Mouse (Mus musculus): ENCODE data around the gene Sfxn1. TPM values are rescaled to one million over a fixed set of nuclear protein-coding genes. Genes with fewer than 3 reads are reported as not detected.

Gene Sfxn1
- total RNA-seq, 2 experiments from 2014 or later: 46.0 to 47.8 TPM

DNA sequence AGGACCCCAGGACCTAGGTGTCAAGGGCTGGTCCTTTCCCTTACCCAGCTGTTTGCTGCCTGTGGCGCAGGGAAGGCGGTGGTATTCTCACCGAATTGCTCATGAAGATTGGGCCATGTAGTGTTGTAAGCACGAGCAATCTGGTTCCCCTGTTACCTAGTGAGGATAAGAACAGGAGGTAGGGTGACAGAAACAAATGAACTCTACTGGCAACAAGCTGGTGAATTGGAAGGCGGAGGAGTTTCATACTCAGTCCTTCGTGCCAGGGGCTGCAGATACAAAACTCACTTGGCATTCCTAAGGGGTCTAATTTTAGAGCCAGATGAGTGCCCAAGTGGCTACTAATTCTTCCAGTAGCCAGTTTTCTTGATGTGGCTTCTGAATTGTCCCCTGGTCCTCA, 4.4 kb downstream of the Sfxn1 start:
- intact Hi-C loops (cut with DNase I): no loop called here
- DNase-seq (ENCODE audit: low spot score in 2 of 2): no peak

DNA sequence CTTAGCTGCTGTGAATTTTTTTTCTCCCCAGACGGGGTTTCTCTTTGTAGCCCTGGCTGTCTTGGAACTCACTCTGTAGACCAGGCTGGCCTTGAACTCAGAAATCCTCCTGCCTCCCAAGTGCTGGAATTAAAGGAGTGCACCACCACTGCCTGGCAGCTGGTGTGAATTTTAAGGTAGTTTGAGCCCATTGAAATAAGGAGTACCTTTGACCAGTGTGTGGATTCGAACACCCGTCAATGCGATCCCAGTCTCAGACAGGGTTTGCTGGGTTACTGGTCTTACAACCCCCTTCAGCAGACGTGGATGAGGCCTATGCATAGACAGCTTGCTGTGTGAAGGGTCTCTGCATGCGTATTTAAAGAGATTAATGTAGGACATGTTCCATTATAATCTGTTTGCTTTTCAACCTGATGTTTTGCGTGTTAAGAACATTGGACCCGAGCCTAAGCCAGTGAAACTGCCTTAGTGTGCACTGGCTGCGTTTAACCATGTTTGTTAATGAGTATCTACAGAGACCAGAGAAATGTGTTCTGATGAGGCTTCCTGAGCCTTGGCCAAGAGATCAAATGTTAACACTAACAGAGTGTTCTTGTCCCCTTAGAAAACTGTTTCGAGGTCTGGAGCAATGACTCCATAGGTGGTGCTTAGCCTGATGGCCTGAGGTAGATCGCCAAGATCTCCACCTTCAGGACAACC, 5.2 kb downstream of the Sfxn1 start:
- no peak for DNase-seq (ENCODE audit: low spot score in 2 of 2)
- intact Hi-C loops (cut with DNase I): no loop called here

DNA sequence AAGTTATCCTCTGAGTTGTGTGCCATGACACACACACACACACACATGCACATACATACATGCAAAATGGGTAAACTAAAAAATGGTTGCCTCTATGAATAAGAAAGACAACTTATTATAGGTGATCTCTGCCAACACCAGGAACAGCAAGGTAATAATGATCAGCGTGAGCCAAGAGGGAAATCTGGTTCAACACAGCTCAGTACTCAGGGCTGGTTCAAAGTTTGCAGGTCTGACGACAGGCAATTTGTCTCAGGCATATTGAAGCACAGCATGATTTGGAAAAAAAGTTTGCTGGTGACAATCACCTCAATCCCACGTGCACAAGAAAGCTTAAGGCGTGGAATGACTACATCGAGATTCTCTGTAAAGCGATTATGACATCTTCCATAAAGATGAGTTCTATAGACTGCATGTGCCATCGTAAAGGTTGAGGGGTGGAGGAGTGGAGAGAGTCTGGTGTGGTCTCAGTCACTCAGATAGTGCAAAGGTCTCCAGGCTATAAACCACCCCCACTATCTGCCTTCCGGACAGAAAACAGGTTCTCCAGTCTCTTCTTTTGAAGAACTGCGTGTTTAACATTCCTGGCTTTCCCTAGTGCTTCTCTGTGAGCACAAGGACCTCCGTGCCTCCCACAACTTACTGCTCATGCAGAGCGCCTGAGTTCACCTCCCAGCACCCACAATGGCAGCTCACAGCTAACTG, 6.0 kb downstream of the Sfxn1 start:
- intact Hi-C loops (cut with DNase I): no loop called here
- no peak for DNase-seq (ENCODE audit: low spot score in 2 of 2)

- DNase-seq (ENCODE audit: low spot score in 2 of 2): no peak
- intact Hi-C loops (cut with DNase I): no loop called here
Observed at GRCm38 (mm10) chr13:54079782-54080759, 8.4 kb downstream of the Sfxn1 start.

DNA sequence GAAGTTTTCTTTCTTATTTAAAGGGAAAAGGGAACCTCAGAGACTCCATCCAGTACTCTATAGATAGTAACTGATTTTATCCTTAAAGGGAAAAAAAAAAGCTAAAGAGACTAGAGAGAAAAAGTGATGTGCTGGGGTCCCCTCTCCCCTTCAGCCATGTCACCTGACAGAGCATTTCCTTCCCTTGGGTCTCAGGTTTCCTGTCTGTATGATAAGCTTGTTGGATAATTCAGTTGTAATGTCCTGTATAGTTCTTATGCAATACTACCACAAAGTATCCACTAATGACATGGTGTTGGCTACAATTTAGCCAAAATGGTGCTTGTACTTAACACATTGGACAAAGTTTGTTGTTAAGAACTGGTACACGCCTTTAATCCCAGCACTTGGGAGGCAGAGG, 9.1 kb downstream of the Sfxn1 start:
- intact Hi-C loops (cut with DNase I): no loop called here
- no peak for DNase-seq (ENCODE audit: low spot score in 2 of 2)

- no peak for DNase-seq (ENCODE audit: low spot score in 2 of 2)
- intact Hi-C loops (cut with DNase I): no loop called here
Observed at GRCm38 (mm10) chr13:54082946-54083345, 11.3 kb downstream of the Sfxn1 start.

DNA sequence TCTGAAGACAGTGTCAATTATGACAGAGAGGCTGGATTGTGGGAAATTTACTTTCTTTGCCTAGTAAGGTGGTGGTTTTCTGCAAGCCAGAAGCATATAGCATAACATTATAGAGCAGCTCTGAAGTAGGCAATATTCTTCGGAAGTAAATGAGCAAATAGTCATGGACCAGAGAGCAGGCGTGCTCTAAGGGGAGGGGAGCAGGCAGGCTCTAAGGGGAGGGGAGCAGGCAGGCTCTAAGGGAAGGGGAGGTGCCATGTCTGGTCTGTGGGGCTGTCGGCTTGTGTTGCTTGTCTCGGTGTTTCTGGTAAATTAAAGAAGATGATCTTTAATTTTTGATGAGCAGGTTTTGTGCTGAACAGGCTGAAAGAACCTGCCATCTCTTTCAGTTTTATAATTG, 12.5 kb downstream of the Sfxn1 start:
- intact Hi-C loops (cut with DNase I): no loop called here
- DNase-seq (ENCODE audit: low spot score in 2 of 2): no peak

GRCm38 (mm10) chr13:54084826-54085225, 13.2 kb downstream of the Sfxn1 start:
- no peak for DNase-seq (ENCODE audit: low spot score in 2 of 2)

DNA sequence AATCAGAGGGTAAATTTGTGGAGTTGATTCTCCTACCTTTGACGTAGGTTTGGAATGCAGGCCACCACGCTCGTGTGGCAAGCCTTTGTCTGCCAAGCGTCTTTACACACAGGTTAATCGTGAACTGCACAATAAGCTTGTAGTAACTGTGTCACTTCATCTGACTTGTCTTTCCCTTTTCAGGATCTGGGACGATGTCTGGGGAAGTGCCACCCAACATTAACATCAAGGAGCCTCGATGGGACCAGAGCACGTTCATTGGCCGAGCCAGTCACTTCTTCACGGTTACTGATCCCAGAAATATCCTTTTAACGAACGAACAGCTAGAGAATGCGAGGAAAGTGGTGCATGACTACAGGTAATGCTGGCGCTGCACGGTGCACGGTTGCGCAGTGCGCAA, 13.6 kb downstream of the Sfxn1 start:
- DNase-seq (ENCODE audit: low spot score in 2 of 2): no peak
- intact Hi-C loops (cut with DNase I): no loop called here

More at GRCm38 (mm10) chr13:54084826-54085225, 13.2 kb downstream of the Sfxn1 start:
- intact Hi-C loops (cut with DNase I): no loop called here

GRCm38 (mm10) chr13:54091719-54092118, 20.1 kb downstream of the Sfxn1 start:
- intact Hi-C loops (cut with DNase I): no loop called here
- no peak for DNase-seq (ENCODE audit: low spot score in 2 of 2)

- intact Hi-C loops (cut with DNase I): no loop called here
- no peak for DNase-seq (ENCODE audit: low spot score in 2 of 2)
Observed at GRCm38 (mm10) chr13:54094349-54094748, 22.7 kb downstream of the Sfxn1 start.

GRCm38 (mm10) chr13:54094963-54095362, 23.3 kb downstream of the Sfxn1 start:
- intact Hi-C loops (cut with DNase I): no loop called here

GRCm38 (mm10) chr13:54095721-54096120, 24.1 kb downstream of the Sfxn1 start:
- intact Hi-C loops (cut with DNase I): no loop called here
- no peak for DNase-seq (ENCODE audit: low spot score in 2 of 2)

More at GRCm38 (mm10) chr13:54094963-54095362, 23.3 kb downstream of the Sfxn1 start:
- DNase-seq (ENCODE audit: low spot score in 2 of 2): no peak

DNA sequence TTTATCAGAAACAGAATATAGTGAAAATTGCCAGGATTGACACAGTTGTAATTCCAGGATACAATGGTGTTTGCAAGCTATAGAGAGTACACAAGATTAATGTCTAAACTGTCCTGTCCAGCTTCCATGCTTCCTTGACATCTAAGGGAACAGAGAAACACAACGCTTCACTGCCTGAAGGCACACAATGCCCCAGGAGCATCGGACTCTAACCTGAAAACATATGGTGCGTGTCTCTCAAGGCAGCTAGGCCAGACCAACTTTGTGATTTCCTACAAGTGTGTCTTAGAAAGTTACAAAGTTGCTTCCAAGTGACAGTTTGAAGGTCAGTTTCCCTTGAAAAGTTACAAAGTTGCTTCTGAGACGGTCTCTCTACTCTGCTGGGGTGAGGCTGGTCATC, 25.6 kb downstream of the Sfxn1 start:
- no peak for DNase-seq (ENCODE audit: low spot score in 2 of 2)
- intact Hi-C loops (cut with DNase I): no loop called here

- intact Hi-C loops (cut with DNase I): no loop called here
- DNase-seq (ENCODE audit: low spot score in 2 of 2): no peak
Observed at GRCm38 (mm10) chr13:54097797-54098196, 26.1 kb downstream of the Sfxn1 start.

DNA sequence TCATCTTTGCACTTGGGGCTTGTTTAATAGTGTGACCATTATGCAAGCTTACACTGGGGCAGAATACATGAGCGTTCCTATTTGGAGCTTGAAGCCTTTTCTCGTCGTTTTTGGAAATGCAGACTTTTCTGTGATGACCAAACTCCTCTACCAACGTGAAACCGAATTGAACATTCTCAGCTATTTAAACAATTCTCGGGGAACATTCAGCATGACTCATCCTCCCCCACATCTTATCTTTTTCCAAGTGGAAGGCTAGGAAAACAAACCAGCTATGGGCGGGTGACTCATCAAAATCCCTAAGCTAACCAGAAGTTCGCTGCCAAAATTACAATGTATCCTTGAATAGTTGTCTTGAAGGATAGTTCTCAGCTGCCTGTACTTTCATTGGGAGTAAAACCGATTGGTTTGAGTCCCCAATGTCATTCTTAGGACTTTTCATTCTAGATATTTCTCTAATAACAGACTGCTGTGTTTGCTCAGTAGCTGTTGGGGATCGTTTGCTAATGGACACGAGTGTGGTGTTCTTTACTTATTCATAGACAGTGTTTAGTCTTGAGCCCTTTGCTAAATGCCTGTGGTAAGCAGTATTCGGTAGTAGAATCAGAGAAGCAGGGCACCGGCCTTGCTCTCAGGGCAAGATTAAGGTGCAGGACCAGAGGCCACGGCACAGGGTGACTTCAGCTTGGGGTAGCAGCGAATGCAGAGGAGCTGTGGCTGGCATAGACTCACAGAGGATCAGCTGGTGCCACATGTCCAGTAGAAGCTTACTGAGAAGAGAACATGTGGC, 29.6 kb downstream of the Sfxn1 start:
- peak; percentile 52 to 61 for DNase-seq (ENCODE audit: low spot score in 2 of 2)
- intact Hi-C loops (cut with DNase I): no loop called here

- intact Hi-C loops (cut with DNase I): no loop called here
Observed at GRCm38 (mm10) chr13:54102061-54102460, 30.4 kb downstream of the Sfxn1 start.

DNA sequence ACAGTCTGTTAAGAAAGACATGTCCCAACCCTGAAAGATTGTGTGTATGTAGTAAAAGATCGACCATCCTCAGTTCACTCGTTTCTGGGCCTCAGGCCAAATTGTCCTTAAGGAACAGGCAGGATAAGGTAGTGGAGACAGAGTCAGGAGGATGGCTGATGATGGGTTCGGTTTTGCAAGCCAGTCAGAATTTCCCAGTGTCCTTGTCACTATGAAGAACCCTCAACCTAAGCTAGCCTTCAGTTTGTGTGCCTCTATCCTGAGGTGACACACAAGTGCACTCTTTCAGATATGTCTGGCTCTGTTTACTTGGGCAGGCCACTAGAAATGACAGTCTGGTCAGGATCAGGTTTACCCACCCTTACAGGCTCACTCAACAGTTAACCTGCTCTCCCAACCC, 31.6 kb downstream of the Sfxn1 start:
- DNase-seq (ENCODE audit: low spot score in 2 of 2): no peak
- intact Hi-C loops (cut with DNase I): no loop called here

More at GRCm38 (mm10) chr13:54102061-54102460, 30.4 kb downstream of the Sfxn1 start:
- no peak for DNase-seq (ENCODE audit: low spot score in 2 of 2)

- intact Hi-C loops (cut with DNase I): no loop called here
- no peak for DNase-seq (ENCODE audit: low spot score in 2 of 2)
Observed at GRCm38 (mm10) chr13:54103866-54104265, 32.2 kb downstream of the Sfxn1 start.
